10 mouse cellular contexts compared by ENCODE assay signal in genomic region chr5:75451693-75452092, GRCm38 (mm10).
DNase-seq lines count a peak whose midpoint lies in the region; ATAC-seq and TF ChIP-seq lines count a peak whose summit lies in the region.
"Had no signal": no experiment of that assay in that cellular context is flagged by ENCODE, and none has a peak within 500 bp of the region (broad histone marks: within the 10 kb centered on the region; RNA-seq: fewer than 3 reads in every experiment).

No protein-coding gene starts in this region.

- WGBS in hindbrain, postnatal 0 days: 55% methylated on average over 8 of the region's 8 CpGs
- WGBS in hindbrain, embryonic 16.5 days: 61% methylated on average over 8 of the region's 8 CpGs
- 90% methylated on average over 8 of the region's 8 CpGs for WGBS in midbrain, embryonic 11.5 days

- DNase-seq in hindbrain, postnatal 0 days (ENCODE audit: low spot score): no peak
- DNase-seq in adrenal gland, postnatal 36 days: peak; percentile 66 to 68
- peak; percentile 47 for DNase-seq in kidney, postnatal 14 days
- DNase-seq in lung, postnatal 25 days (ENCODE audit: low spot score): peak; percentile 51
- DNase-seq in midbrain, embryonic 11.5 days (ENCODE audit: low spot score, missing footprints): no peak
- DNase-seq in frontal cortex, postnatal 10 days (ENCODE audit: low spot score in 2 of 2): no peak
- no peak for DNase-seq in MN1 (ENCODE audit: low spot score)
- DNase-seq: cerebellum, adult 9-10 months had no signal

- no peak overlapping the region for H3K4me3 ChIP-seq in hindbrain, postnatal 0 days (ENCODE audit: low read length)
- H3K4me3 ChIP-seq in hindbrain, embryonic 16.5 days (ENCODE audit: low read length): no peak overlapping the region
- no peak overlapping the region for H3K4me3 ChIP-seq in midbrain, embryonic 11.5 days (ENCODE audit: low read depth, low read length)
- H3K4me3 ChIP-seq: layer of hippocampus, adult 2 months had no signal

- H3K4me1 ChIP-seq in hindbrain, postnatal 0 days (ENCODE audit: insufficient read depth, low read length): peaks cover 9% of the 10 kb centered on the region; the same call in 1 of the 2 replicates
- peaks cover 9% of the 10 kb centered on the region for H3K4me1 ChIP-seq in hindbrain, embryonic 16.5 days (ENCODE audit: control insufficient read depth, insufficient read depth, low read depth, low read length)
- no peaks in the 10 kb centered on the region for H3K4me1 ChIP-seq in midbrain, embryonic 11.5 days (ENCODE audit: control insufficient read depth, insufficient read depth, low read length)

- no peaks in the 10 kb centered on the region for H3K36me3 ChIP-seq in hindbrain, postnatal 0 days (ENCODE audit: insufficient read depth, low read length)
- H3K36me3 ChIP-seq in hindbrain, embryonic 16.5 days (ENCODE audit: control insufficient read depth, insufficient read depth, low read length): no peaks in the 10 kb centered on the region
- H3K36me3 ChIP-seq in midbrain, embryonic 11.5 days (ENCODE audit: control insufficient read depth, insufficient read depth, low read length): no peaks in the 10 kb centered on the region

- H3K27ac ChIP-seq in hindbrain, postnatal 0 days: no peak overlapping the region
- H3K27ac ChIP-seq in hindbrain, embryonic 16.5 days (ENCODE audit: low read depth, low read length): no peak overlapping the region
- H3K27ac ChIP-seq in midbrain, embryonic 11.5 days (ENCODE audit: low read depth, low read length): no peak overlapping the region
- H3K27ac ChIP-seq: layer of hippocampus, adult 2 months had no signal

- no peak for TF ChIP-seq CTCF in hindbrain, postnatal 0 days (IDR thresholded peaks at IDR 0.05; ENCODE audit: low read depth)

- no peaks in the 10 kb centered on the region for H3K9me3 ChIP-seq in hindbrain, postnatal 0 days (ENCODE audit: low read length)
- no peaks in the 10 kb centered on the region for H3K9me3 ChIP-seq in hindbrain, embryonic 16.5 days (ENCODE audit: control insufficient read depth, low read length)
- H3K9me3 ChIP-seq in midbrain, embryonic 11.5 days (ENCODE audit: control insufficient read depth, low read length): no peaks in the 10 kb centered on the region

- ATAC-seq in hindbrain, postnatal 0 days: peak; percentile 46; the same call in 1 of the 2 replicates
- no peak for ATAC-seq in hindbrain, embryonic 16.5 days
- ATAC-seq in midbrain, embryonic 11.5 days (ENCODE audit: low FRiP score): no peak

- H3K9ac ChIP-seq in hindbrain, postnatal 0 days (replicated peaks; ENCODE audit: low read length): no peak overlapping the region
- H3K9ac ChIP-seq in hindbrain, embryonic 16.5 days (ENCODE audit: low read depth, low read length): no peak overlapping the region
- H3K9ac ChIP-seq in midbrain, embryonic 11.5 days (ENCODE audit: low read length): no peak overlapping the region

- no peak overlapping the region for H3K4me2 ChIP-seq in hindbrain, postnatal 0 days (ENCODE audit: low read depth, low read length)
- H3K4me2 ChIP-seq in hindbrain, embryonic 16.5 days (ENCODE audit: low read length): no peak overlapping the region
- H3K4me2 ChIP-seq in midbrain, embryonic 11.5 days: no peak overlapping the region

- no peaks in the 10 kb centered on the region for H3K27me3 ChIP-seq in hindbrain, postnatal 0 days (ENCODE audit: insufficient read depth, low read length)
- H3K27me3 ChIP-seq in hindbrain, embryonic 16.5 days (replicated peaks; ENCODE audit: control insufficient read depth, insufficient read depth, low read length): no peaks in the 10 kb centered on the region
- H3K27me3 ChIP-seq in midbrain, embryonic 11.5 days (ENCODE audit: control insufficient read depth, insufficient read depth, low read length): no peaks in the 10 kb centered on the region

Comparison
In these comparisons a context has a peak if more than half of its experiments do, and no peak if none do; other contexts are left out.
1. DNase-seq: peak in adrenal gland, postnatal 36 days (2 of 2), kidney, postnatal 14 days (single experiment) and lung, postnatal 25 days (single experiment); none in hindbrain, postnatal 0 days (single experiment), midbrain, embryonic 11.5 days (single experiment), frontal cortex, postnatal 10 days (0 of 2) and MN1 (single experiment).